Mouse (Mus musculus) spleen, adult 2 months (tissue): ENCODE results near the gene Tmed9. TPM values are rescaled to one million over a fixed set of nuclear protein-coding genes. Genes with fewer than 3 reads are reported as not detected.

Experiments used
- DNase-seq, 2 experiments: peaks; one replicate each; pipeline versions ENCODE4 v3.0.0 to v3.0.0-alpha.2; 2012 to 2021; ENCODE audit warnings: low spot score in 2 of 2, low read depth in 1 of 2
- H3K27ac ChIP-seq: fragments of 200-500 bp; 2 replicates; pipeline ENCODE4 v1.5.1; 2012; ENCODE audit warnings: low read length, inconsistent platforms; ENCODE audit not compliant: insufficient read depth
- H3K27me3 ChIP-seq: fragments of 200-500 bp; 2 replicates; pipeline ENCODE4 v1.6.1; 2012; ENCODE audit warnings: mild to moderate bottlenecking, moderate library complexity, low read length, inconsistent platforms; ENCODE audit not compliant: control insufficient read depth, insufficient read depth
- H3K36me3 ChIP-seq: fragments of 200-500 bp; 2 replicates; pipeline ENCODE4 v1.6.1; 2012; ENCODE audit warnings: mild to moderate bottlenecking, low read length, inconsistent platforms; ENCODE audit not compliant: control insufficient read depth, insufficient read depth
- H3K4me1 ChIP-seq: fragments of 200-500 bp; 2 replicates; pipeline ENCODE4 v1.6.1; 2011; ENCODE audit warnings: inconsistent platforms; ENCODE audit not compliant: control insufficient read depth, insufficient read depth, insufficient read length
- H3K4me3 ChIP-seq: fragments of 200-500 bp; 2 replicates; pipeline ENCODE4 v1.5.1; 2011; ENCODE audit warnings: mild to moderate bottlenecking, inconsistent platforms; ENCODE audit not compliant: insufficient read depth, insufficient read length; ENCODE audit errors: extremely low read depth
- CTCF ChIP-seq: fragments of 200-500 bp; IDR thresholded peaks from 2 replicates; pipeline ENCODE4 v1.5.1; 2011; ENCODE audit warnings: mild to moderate bottlenecking, inconsistent platforms; ENCODE audit not compliant: insufficient read depth, insufficient read length, insufficient replicate concordance; ENCODE audit errors: extremely low read depth
- POLR2A ChIP-seq: fragments of 200-500 bp; IDR thresholded peaks from 2 replicates; pipeline ENCODE4 v1.6.1; 2011; ENCODE audit warnings: low read depth, low read length, inconsistent platforms
- WGBS: fragments of 180-500 bp; shearing (Covaris S2); methylation state at CpG from one replicate; pipeline ENCODE4 v1.1.7; 2018; 5-methylcytosine and 5-hydroxymethylcytosine counted together
- polyA plus RNA-seq: library from polyadenylated mRNA; depleted of rRNA; stranded (reverse); fragments of >200 nt; gene quantifications from 2 replicates; pipeline ENCODE4 v1.2.3, GENCODE M21; 2012

Tmed9 gene
- polyA plus RNA-seq, 1 experiment: 45.7 TPM

GRCm38 (mm10) chr13:55547916-55548315 lies 25.6 kb upstream of the Tmed9 start:
- peaks cover 17% of the 10 kb centered on the region for H3K36me3 ChIP-seq
- WGBS: 90% methylated on average over 2 of the region's 2 CpGs
- H3K27me3 ChIP-seq: no peaks in the 10 kb centered on the region
- no peak for DNase-seq
- no peaks in the 10 kb centered on the region for H3K4me1 ChIP-seq
- no peak overlapping the region for H3K4me3 ChIP-seq
- no peak for TF ChIP-seq POLR2A
- no peak for TF ChIP-seq CTCF
- no peak overlapping the region for H3K27ac ChIP-seq

GRCm38 (mm10) chr13:55548426-55548825 lies 25.1 kb upstream of the Tmed9 start:
- no peak overlapping the region for H3K4me3 ChIP-seq
- H3K27ac ChIP-seq: no peak overlapping the region
- WGBS: 92% methylated on average over 5 of the region's 5 CpGs
- H3K27me3 ChIP-seq: no peaks in the 10 kb centered on the region
- H3K4me1 ChIP-seq: no peaks in the 10 kb centered on the region
- no peak for DNase-seq
- peaks cover 13% of the 10 kb centered on the region for H3K36me3 ChIP-seq
- TF ChIP-seq POLR2A: no peak
- TF ChIP-seq CTCF: no peak

- Histone ChIP-seq H3K36me3 (peaks cover 18% of the 10 kb centered on the region), H3K27me3 (no peaks in the 10 kb centered on the region), H3K27ac (no peak overlapping the region), H3K4me3 (no peak overlapping the region), H3K4me1 (no peaks in the 10 kb centered on the region)
- whole genome bisulfite sequencing: 96% methylated on average over 15 of the region's 15 CpGs
- TF ChIP-seq CTCF (no peak), POLR2A (no peak)
- no peak for DNase-seq
These were observed 24.5 kb upstream of the Tmed9 start for GRCm38 (mm10) chr13:55549061-55549460.

- DNase-seq: no peak
- Histone ChIP-seq H3K4me3 (no peak overlapping the region), H3K27ac (no peak overlapping the region), H3K4me1 (no peaks in the 10 kb centered on the region), H3K27me3 (no peaks in the 10 kb centered on the region), H3K36me3 (peaks cover 18% of the 10 kb centered on the region)
- TF ChIP-seq POLR2A (no peak), CTCF (no peak)
- WGBS: 92% methylated on average over 9 of the region's 9 CpGs
These were observed 17.6 kb upstream of the Tmed9 start for GRCm38 (mm10) chr13:55555921-55556320.

- H3K4me1 ChIP-seq: no peaks in the 10 kb centered on the region
- no peaks in the 10 kb centered on the region for H3K27me3 ChIP-seq
- peaks cover 18% of the 10 kb centered on the region for H3K36me3 ChIP-seq
- no peak for DNase-seq
- TF ChIP-seq CTCF (no peak), POLR2A (no peak)
- no peak overlapping the region for H3K4me3 ChIP-seq
- WGBS: 95% methylated on average over 6 of the region's 6 CpGs
- H3K27ac ChIP-seq: no peak overlapping the region
These were observed 16.0 kb upstream of the Tmed9 start for GRCm38 (mm10) chr13:55557499-55557898.

GRCm38 (mm10) chr13:55563266-55563879 lies 10.2 kb upstream of the Tmed9 start:
- Histone ChIP-seq H3K4me3 (no peak overlapping the region), H3K27me3 (no peaks in the 10 kb centered on the region), H3K4me1 (no peaks in the 10 kb centered on the region), H3K27ac (no peak overlapping the region), H3K36me3 (peaks cover 3% of the 10 kb centered on the region; the same call in 1 of the 2 replicates)
- 90% methylated on average over 7 of the region's 7 CpGs for WGBS
- DNase-seq: no peak
- TF ChIP-seq CTCF (no peak), POLR2A (no peak)

- TF ChIP-seq POLR2A (no peak), CTCF (no peak)
- peaks cover 8% of the 10 kb centered on the region; the same call in 1 of the 2 replicates for H3K4me1 ChIP-seq
- WGBS: 81% methylated on average over 6 of the region's 6 CpGs
- no peak overlapping the region for H3K27ac ChIP-seq
- no peak for DNase-seq
- H3K27me3 ChIP-seq: no peaks in the 10 kb centered on the region
- H3K4me3 ChIP-seq: no peak overlapping the region
- H3K36me3 ChIP-seq: peaks cover 3% of the 10 kb centered on the region; the same call in 1 of the 2 replicates
These were observed 6.5 kb upstream of the Tmed9 start for GRCm38 (mm10) chr13:55567001-55567400.
